Mouse (Mus musculus): ENCODE results near the gene Pde10a. TPM values are rescaled to one million over a fixed set of nuclear protein-coding genes. Genes with fewer than 3 reads are reported as not detected.

Gene Pde10a
- polyA plus RNA-seq, 1 experiment = 0.59 TPM

DNA sequence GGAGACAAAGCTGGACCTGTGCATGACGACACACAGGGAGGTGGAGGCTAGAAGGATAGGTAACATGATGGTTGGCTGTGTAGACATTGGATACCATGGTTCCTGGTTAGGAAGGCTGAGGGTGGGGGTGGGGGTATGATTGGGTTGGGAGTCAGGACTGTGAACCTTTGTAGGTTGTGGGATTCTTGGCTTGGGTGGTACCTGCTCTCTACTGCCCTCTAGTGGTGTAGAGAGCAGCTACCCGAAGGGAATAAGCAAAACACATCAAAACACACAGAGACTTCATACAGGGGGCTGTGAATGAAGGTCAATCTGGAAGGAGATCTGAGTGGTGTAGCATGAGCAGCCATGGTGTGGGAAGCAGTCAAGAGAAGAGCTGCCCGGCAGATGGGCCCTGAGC is 282.2 kb downstream of the Pde10a start:
- no peak for TF ChIP-seq GATA1 (IDR thresholded peaks at IDR 0.05; ENCODE audit: low read length)

- no peak for TF ChIP-seq GATA1 (IDR thresholded peaks at IDR 0.05; ENCODE audit: low read length)
Observed at GRCm38 (mm10) chr17:8809771-8810170, 284.6 kb downstream of the Pde10a start.

- no peak for TF ChIP-seq GATA1 (IDR thresholded peaks at IDR 0.05; ENCODE audit: low read length)
Observed at GRCm38 (mm10) chr17:8810201-8810600, 285.0 kb downstream of the Pde10a start.

GRCm38 (mm10) chr17:8812228-8812865 is 287.2 kb downstream of the Pde10a start:
- no peak for TF ChIP-seq GATA1 (IDR thresholded peaks at IDR 0.05; ENCODE audit: low read length)

DNA sequence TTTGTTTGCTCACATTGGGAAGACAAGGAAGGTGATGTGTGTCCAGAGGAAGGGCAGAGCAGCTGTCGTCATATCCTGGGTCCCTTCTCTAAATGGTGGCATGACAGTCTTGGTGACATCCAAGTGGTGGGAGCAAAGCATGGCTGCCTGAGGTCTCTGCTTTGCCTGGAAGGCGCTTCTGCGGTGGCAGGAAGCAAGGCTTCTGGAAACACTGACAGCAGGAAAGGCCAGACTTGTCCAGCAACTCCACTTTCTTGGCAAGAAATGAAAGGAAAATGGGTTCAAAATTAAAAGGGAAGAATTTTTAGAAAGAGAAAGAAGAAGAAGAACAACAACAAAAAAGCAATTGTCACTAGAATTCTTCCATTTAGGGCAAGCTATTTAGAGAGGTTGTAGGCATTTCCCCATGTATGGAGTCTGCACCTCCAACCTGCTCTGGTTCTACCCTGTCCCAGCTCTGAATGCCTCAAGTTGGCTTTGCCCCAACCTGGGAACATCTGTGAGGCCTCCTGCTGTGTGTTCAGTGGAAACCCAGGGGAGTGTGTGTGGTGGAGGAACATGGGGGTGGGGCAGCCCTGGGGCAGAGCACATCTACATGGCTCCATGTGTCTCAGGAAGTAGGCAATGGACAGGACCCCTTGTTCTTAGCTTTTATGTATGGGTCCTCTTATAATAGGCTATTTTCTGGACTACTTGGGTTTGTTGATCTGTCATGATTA is 288.8 kb downstream of the Pde10a start:
- no peak for TF ChIP-seq GATA1 (IDR thresholded peaks at IDR 0.05; ENCODE audit: low read length)

DNA sequence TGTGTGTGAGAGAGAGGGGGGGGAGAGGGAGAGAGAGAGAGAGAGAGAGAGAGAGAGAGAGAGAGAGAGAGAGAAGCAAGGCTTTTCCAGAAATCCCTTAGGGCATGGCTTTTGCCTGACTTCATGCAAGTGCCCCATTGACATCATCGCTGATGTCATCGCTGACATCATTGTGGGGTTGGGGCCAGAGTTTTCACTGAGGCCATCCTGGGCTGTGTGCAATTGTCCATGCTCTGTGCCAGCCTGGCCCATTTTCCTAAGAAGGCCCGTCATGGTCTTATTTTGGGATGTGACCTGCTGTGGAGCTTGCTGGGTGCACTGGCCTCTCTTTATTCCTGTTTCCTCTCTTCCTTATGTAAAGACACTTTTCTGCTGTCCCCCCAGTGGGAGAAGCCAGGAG is 290.2 kb downstream of the Pde10a start:
- TF ChIP-seq GATA1 (IDR thresholded peaks at IDR 0.05; ENCODE audit: low read length) = no peak

- TF ChIP-seq GATA1 (IDR thresholded peaks at IDR 0.05; ENCODE audit: low read length) = no peak
Observed at GRCm38 (mm10) chr17:8815864-8816263, 290.7 kb downstream of the Pde10a start.

DNA sequence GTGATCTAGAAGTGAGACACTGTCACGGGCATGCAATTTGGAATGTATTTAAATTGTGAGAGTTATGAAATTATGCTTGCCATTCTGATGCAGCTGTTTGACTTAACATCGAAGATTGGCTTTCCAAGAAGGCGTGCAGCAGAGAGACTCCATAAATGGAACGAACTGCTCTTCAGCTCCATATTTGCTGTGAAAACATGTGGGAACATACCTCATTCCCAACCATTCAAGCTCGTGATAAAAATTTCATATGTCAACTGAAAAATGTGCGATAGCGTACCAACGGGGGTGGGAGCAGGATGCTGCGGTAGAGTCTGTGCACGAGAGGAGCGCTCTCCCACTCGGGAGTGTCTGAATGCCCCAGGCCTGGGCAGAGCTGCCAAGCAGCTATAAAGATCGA is 293.5 kb downstream of the Pde10a start:
- no peak for TF ChIP-seq GATA1 (IDR thresholded peaks at IDR 0.05; ENCODE audit: low read length)

GRCm38 (mm10) chr17:8823548-8823947 is 298.4 kb downstream of the Pde10a start:
- no peak for TF ChIP-seq GATA1 (IDR thresholded peaks at IDR 0.05; ENCODE audit: low read length)

DNA sequence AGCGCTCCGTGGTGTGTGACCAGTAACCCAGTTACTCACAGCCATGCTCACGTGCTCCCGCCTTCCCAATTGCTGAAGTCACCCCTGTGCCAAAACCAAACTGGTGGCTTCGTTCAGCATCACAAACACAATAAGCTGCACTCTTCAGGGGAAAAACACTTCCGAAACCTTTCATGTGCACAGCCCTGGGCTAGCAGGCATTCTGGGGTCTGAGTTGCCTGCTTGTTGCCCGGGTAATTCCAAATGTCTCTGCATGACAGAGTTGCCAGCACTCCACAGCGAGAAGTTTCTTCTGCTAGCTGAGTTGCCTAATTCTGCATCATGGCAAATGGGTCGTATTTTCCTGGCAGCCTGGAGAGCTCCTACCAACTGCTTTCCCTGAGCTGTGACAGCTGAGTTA is 302.0 kb downstream of the Pde10a start:
- TF ChIP-seq GATA1 (IDR thresholded peaks at IDR 0.05; ENCODE audit: low read length) = no peak

- no peak for TF ChIP-seq GATA1 (IDR thresholded peaks at IDR 0.05; ENCODE audit: low read length)
Observed at GRCm38 (mm10) chr17:8831001-8831400, 305.8 kb downstream of the Pde10a start.

DNA sequence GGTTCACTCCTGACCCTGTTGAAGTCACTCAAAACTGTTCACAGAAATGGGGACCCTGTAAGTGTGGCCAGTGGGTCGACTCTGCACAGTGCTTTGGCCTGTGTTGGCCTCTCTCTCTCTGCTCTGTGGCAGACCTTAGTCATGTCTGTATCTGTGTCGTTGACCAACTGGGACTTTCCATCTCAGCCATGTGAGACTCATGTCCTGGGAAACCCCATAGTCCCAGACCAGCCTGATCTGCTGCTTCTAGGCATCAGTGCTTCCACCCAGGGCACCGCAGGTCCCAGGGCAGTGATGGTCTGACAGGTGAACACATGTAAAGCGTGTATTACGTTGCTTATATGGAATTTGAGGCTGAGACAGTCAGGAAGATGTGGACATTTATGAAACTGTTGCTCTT is 311.1 kb downstream of the Pde10a start:
- no peak for TF ChIP-seq GATA1 (IDR thresholded peaks at IDR 0.05; ENCODE audit: low read length)

DNA sequence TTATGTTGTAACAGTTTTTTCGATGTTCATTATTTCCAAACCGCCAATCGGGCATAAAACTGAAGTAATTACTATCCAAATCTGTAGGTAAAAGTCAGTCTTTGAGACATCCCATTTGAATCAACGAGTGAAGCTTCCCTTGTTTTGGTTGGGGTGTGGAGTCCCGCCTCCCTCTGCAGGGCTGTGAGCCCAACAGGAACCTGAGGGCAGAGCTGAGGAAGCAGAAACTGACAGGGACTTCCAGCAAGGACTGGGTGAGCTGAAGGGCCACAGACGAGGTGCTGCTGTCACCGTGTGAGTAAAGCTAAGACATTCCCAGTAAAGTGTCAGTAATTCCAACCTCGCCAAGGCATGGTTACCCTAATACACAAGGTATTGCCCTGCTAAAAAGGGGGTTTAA is 313.1 kb downstream of the Pde10a start:
- TF ChIP-seq GATA1 (IDR thresholded peaks at IDR 0.05; ENCODE audit: low read length) = no peak

DNA sequence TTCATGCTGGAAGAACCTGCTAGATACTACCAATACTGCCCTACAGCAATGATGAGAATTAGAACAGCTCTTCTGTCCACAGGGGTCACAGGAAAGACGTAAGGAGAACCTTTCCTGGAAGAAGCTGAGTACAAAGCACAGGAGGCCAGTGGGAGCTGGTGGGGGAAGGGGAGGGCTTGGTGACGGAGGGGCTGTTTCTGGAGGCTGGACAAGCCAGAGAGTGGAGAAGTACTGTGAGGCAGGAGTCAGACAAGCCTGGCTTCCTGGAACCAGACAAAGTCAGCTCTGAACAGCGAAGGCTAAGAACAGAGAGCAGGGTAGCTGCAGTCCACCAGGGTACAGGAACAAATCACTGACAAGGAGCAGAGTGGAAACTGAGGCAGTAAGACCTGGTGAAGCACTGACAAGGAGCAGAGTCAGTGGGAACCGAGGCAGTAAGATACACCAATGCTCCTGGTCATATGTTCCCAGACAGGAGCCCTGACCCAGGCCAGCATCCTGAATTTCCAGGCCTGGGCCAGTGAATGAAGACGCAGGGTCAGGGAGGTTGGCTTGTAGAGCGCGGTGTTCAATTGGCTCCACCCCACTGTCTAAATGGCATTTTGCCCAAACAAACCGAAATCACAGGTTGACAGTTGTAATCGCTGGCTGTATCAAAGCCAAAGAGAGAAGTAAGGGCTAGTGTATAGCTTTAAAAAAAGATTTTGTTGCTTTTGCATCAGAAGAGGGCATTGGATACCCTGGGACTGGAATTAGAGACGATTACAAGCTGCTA is 314.3 kb downstream of the Pde10a start:
- TF ChIP-seq GATA1 (IDR thresholded peaks at IDR 0.05; ENCODE audit: low read length) = no peak

GRCm38 (mm10) chr17:8841094-8841493 is 315.9 kb downstream of the Pde10a start:
- no peak for TF ChIP-seq GATA1 (IDR thresholded peaks at IDR 0.05; ENCODE audit: low read length)

- TF ChIP-seq GATA1 (IDR thresholded peaks at IDR 0.05; ENCODE audit: low read length) = peak; percentile 10
Observed at GRCm38 (mm10) chr17:8841897-8842540, 316.8 kb downstream of the Pde10a start.
